Mouse (Mus musculus) heart, embryonic 11.5 days (tissue): ENCODE measurements around the gene Lrmda. TPM values are rescaled to one million over a fixed set of nuclear protein-coding genes. Genes with fewer than 3 reads are reported as not detected.

ENCODE experiments used
- ATAC-seq: fragments of 200-750 bp; cut with Nextera tagmentation; replicated peaks from 2 replicates; pipeline ENCODE4 v1.8.0; 2017; ENCODE audit warnings: moderate library complexity; ENCODE audit not compliant: insufficient number of reproducible peaks, low FRiP score, low TSS enrichment
- H3K27ac ChIP-seq: fragments of 300-500 bp; sonication (generic); 2 replicates; pipeline ENCODE4 v1.5.1; 2014; ENCODE audit warnings: mild to moderate bottlenecking, low read depth, low read length
- H3K27me3 ChIP-seq: fragments of 300-500 bp; sonication (generic); 2 replicates; pipeline ENCODE4 v1.6.1; 2014; ENCODE audit warnings: mild to moderate bottlenecking, low read length, mixed read lengths; ENCODE audit not compliant: control insufficient read depth, insufficient read depth
- H3K36me3 ChIP-seq: fragments of 300-500 bp; sonication (generic); 2 replicates; pipeline ENCODE4 v1.6.1; 2014; ENCODE audit warnings: mild to moderate bottlenecking, low read length, moderate library complexity, mixed read lengths; ENCODE audit not compliant: control insufficient read depth, insufficient read depth
- H3K4me1 ChIP-seq: fragments of 300-500 bp; sonication (generic); 2 replicates; pipeline ENCODE4 v1.6.1; 2014; ENCODE audit warnings: low read length; ENCODE audit not compliant: control insufficient read depth, insufficient read depth
- H3K4me2 ChIP-seq: fragments of 300-500 bp; sonication (generic); 2 replicates; pipeline ENCODE4 v1.6.1; 2014; ENCODE audit warnings: mild to moderate bottlenecking, moderate library complexity
- H3K4me3 ChIP-seq: fragments of 300-500 bp; sonication (generic); 2 replicates; pipeline ENCODE4 v1.5.1; 2014; ENCODE audit warnings: low read depth, low read length
- H3K9ac ChIP-seq: fragments of 300-500 bp; sonication (generic); 2 replicates; pipeline ENCODE4 v1.6.1; 2014; ENCODE audit warnings: mild to moderate bottlenecking, low read depth, low read length, moderate library complexity
- H3K9me3 ChIP-seq: fragments of 300-500 bp; sonication (generic); replicated peaks from 2 replicates; pipeline ENCODE4 v1.6.1; 2016; ENCODE audit warnings: low read length; ENCODE audit not compliant: control insufficient read depth
- WGBS: fragments of 180-500 bp; shearing (Covaris S2); extraction: QIAGEN DNeasy Blood & Tissue Kit; methylation state at CpG from one replicate; pipeline ENCODE4 v1.1.7; 2014; ENCODE audit not compliant: insufficient replicate concordance; 5-methylcytosine and 5-hydroxymethylcytosine counted together
- polyA plus RNA-seq: library from polyadenylated mRNA; unstranded; fragments of >200 nt; fragmentation: Nextera tagmentation; extraction: Ambion mirVana; gene quantifications from 2 replicates; pipeline ENCODE4 v1.2.1, GENCODE M21; 2014

Gene Lrmda
- polyA plus RNA-seq, 1 experiment from 2014 or later: 0.70 TPM

GRCm38 (mm10) chr14:22826825-22827224 is 807.3 kb downstream of the Lrmda start:
- no peaks in the 10 kb centered on the region for H3K9me3 ChIP-seq
- H3K4me1 ChIP-seq: no peaks in the 10 kb centered on the region
- H3K27ac ChIP-seq: no peak overlapping the region
- H3K27me3 ChIP-seq: no peaks in the 10 kb centered on the region
- 72% methylated on average over 3 of the region's 3 CpGs for WGBS
- H3K4me3 ChIP-seq: no peak overlapping the region
- H3K4me2 ChIP-seq: no peak overlapping the region
- ATAC-seq: no peak
- no peak overlapping the region for H3K9ac ChIP-seq
- no peaks in the 10 kb centered on the region for H3K36me3 ChIP-seq

DNA sequence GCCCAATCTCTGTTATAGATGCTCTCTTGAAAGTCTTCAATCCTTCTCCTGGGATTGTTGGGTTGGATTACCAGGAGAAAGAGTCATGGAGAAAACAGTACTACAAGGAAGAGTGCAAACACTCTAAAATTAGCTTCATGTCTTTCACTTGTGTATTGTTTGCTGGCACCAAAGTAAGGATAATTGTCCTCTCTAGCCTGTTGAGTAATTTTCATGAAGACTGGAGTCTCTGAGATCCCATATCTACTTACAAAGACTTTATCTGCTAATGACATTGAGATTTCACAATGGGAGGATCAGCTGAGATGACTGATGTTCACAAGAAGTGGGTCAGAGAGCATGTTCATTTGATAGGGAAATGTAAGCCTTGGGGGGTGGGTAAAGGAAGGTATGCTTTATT is 817.5 kb downstream of the Lrmda start:
- Histone ChIP-seq H3K27ac (no peak overlapping the region), H3K4me2 (no peak overlapping the region), H3K4me3 (no peak overlapping the region), H3K27me3 (no peaks in the 10 kb centered on the region), H3K9me3 (no peaks in the 10 kb centered on the region), H3K36me3 (no peaks in the 10 kb centered on the region), H3K4me1 (no peaks in the 10 kb centered on the region), H3K9ac (no peak overlapping the region)
- ATAC-seq: no peak

GRCm38 (mm10) chr14:22841136-22841535 is 821.6 kb downstream of the Lrmda start:
- H3K27me3 ChIP-seq: no peaks in the 10 kb centered on the region
- no peaks in the 10 kb centered on the region for H3K4me1 ChIP-seq
- no peak for ATAC-seq

DNA sequence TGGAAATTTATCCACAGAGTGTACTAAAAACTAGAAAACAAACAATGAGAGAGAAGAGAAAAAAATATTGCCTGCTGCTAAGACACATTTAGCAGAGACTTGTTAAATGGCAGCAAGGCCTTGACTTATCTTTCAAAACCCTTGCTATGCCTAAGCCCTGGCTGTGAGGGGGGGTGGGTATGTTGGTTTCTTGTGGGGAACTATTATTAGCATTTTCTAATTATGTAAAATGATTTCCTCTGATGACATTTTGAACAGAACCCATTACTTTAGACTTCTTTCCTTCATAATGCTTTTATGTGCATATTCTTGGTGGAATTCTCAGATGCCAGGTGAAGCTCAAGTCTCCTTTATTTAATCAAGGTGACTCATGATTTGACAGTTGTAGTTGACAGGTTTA is 824.5 kb downstream of the Lrmda start:
- no peak overlapping the region for H3K27ac ChIP-seq
- no peaks in the 10 kb centered on the region for H3K9me3 ChIP-seq
- H3K4me3 ChIP-seq: no peak overlapping the region
- no peaks in the 10 kb centered on the region for H3K4me1 ChIP-seq
- no peak for ATAC-seq
- H3K9ac ChIP-seq: no peak overlapping the region
- H3K27me3 ChIP-seq: no peaks in the 10 kb centered on the region
- no peaks in the 10 kb centered on the region for H3K36me3 ChIP-seq
- no peak overlapping the region for H3K4me2 ChIP-seq

More at GRCm38 (mm10) chr14:22841136-22841535, 821.6 kb downstream of the Lrmda start:
- H3K27ac ChIP-seq: no peak overlapping the region
- no peaks in the 10 kb centered on the region for H3K9me3 ChIP-seq
- no peak overlapping the region for H3K9ac ChIP-seq
- H3K36me3 ChIP-seq: no peaks in the 10 kb centered on the region
- H3K4me3 ChIP-seq: no peak overlapping the region
- H3K4me2 ChIP-seq: no peak overlapping the region
- 77% methylated on average over 4 of the region's 4 CpGs for WGBS

GRCm38 (mm10) chr14:22845401-22845800 is 825.9 kb downstream of the Lrmda start:
- Histone ChIP-seq H3K9ac (no peak overlapping the region), H3K27me3 (no peaks in the 10 kb centered on the region), H3K27ac (no peak overlapping the region), H3K4me3 (no peak overlapping the region), H3K4me1 (no peaks in the 10 kb centered on the region), H3K36me3 (no peaks in the 10 kb centered on the region), H3K4me2 (no peak overlapping the region), H3K9me3 (no peaks in the 10 kb centered on the region)
- ATAC-seq: no peak
- 67% methylated on average over 4 of the region's 4 CpGs for WGBS

DNA sequence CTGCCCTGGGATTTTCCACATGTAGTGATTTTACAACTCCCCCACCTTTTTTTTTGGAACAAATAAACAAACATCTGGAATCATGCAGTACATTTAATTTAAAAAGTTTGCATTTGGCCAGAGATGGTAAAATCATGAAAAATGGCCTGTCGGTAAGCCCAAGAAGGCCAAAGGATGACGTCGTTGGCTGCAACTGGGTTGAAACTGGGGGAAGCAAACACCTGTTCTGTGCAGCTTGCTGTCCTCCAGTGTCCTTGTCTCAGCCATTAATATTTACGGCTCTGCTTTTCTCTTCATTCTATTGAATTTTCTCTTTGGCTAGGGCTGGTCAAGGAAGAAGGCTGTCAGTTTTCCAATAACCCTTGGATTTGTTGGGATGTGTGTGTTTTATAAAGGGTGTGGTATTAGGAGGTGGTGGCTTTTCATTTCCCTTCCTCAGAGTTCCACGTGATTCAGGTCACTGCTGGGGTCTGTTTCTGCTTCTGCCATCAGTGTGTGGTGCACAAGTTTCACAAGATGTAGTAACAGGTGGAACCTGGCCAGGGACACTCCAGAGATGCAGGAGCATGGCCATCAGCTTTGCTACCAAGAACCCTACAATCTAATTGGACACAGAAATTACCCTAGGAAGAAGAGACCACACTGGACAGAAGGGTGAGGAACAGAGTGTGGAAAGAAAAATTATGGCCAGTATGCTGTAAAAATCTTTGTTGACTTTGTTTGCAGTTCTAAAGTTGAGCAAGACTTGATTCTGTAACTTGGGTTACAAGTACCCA is 827.7 kb downstream of the Lrmda start:
- Histone ChIP-seq H3K27ac (no peak overlapping the region), H3K36me3 (no peaks in the 10 kb centered on the region), H3K9ac (no peak overlapping the region), H3K4me1 (no peaks in the 10 kb centered on the region), H3K4me2 (no peak overlapping the region), H3K4me3 (no peak overlapping the region), H3K27me3 (no peaks in the 10 kb centered on the region), H3K9me3 (no peaks in the 10 kb centered on the region)
- no peak for ATAC-seq
- WGBS: 82% methylated on average over 5 of the region's 5 CpGs

GRCm38 (mm10) chr14:22849108-22849507 is 829.6 kb downstream of the Lrmda start:
- no peak overlapping the region for H3K27ac ChIP-seq
- H3K27me3 ChIP-seq: no peaks in the 10 kb centered on the region
- ATAC-seq: no peak
- no peak overlapping the region for H3K4me3 ChIP-seq
- no peaks in the 10 kb centered on the region for H3K9me3 ChIP-seq
- no peak overlapping the region for H3K4me2 ChIP-seq
- H3K4me1 ChIP-seq: no peaks in the 10 kb centered on the region
- no peaks in the 10 kb centered on the region for H3K36me3 ChIP-seq
- H3K9ac ChIP-seq: no peak overlapping the region
- 77% methylated on average over 2 of the region's 2 CpGs for WGBS

GRCm38 (mm10) chr14:22860631-22861030 is 841.1 kb downstream of the Lrmda start:
- Histone ChIP-seq H3K4me3 (no peak overlapping the region), H3K36me3 (no peaks in the 10 kb centered on the region), H3K27me3 (no peaks in the 10 kb centered on the region), H3K4me1 (no peaks in the 10 kb centered on the region), H3K27ac (no peak overlapping the region), H3K9me3 (no peaks in the 10 kb centered on the region), H3K9ac (no peak overlapping the region), H3K4me2 (no peak overlapping the region)
- no peak for ATAC-seq
- 74% methylated on average over 4 of the region's 4 CpGs for WGBS

DNA sequence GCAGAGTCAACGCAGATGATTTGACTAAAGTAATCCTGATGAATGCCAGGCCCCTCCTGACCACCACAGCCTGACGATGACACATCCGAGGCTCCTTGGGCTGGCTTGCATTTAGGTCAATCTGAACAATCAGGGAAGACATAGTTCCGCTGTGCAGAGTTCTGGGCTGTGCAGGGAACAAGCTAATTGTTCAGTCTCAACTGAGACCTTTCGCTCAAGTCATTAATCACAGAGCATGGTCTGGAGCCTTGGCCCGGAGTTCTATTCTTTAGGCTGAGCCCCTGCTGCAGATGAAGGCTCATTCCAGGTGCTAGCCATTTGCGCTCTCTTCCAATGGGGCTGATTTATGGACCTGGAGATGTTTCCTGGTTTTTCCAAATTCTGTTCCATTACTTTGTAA is 844.6 kb downstream of the Lrmda start:
- Histone ChIP-seq H3K27me3 (no peaks in the 10 kb centered on the region), H3K4me2 (no peak overlapping the region), H3K36me3 (no peaks in the 10 kb centered on the region), H3K27ac (no peak overlapping the region), H3K9ac (no peak overlapping the region), H3K4me1 (no peaks in the 10 kb centered on the region), H3K9me3 (no peaks in the 10 kb centered on the region), H3K4me3 (no peak overlapping the region)
- no peak for ATAC-seq
- WGBS: 53% methylated on average over 7 of the region's 7 CpGs
